Mouse (Mus musculus) cerebellum, postnatal 25 days (tissue): ENCODE data around the gene Snd1.
A peak's percentile ranks its signal among the peaks of the same experiment; 100 is the strongest.

ENCODE experiments used
- DNase-seq, 2 experiments: peaks; one replicate each; pipeline ENCODE4 v3.0.0; 2021; ENCODE audit warnings: mixed read lengths in 2 of 2

Gene Snd1

DNA sequence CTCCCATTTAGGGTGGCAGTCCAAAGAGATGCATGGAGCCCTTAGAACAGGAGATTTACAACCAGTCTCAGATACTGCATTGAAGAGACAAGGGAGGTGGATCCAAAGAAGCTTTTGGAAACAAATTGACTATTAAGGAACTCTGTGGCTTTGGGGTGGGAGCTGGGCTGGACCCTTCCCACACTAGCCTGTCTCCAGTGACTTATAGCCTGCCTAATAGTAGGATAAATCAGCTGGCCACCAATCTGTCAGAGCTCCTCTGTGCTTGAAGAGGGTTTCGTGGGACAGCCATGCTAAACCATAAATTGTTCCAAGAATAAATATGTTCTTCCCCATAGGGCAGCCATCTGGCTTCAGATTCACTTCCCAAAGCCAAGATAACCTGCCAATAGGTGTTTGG, 400.4 kb downstream of the Snd1 start:
- no peak for DNase-seq

DNA sequence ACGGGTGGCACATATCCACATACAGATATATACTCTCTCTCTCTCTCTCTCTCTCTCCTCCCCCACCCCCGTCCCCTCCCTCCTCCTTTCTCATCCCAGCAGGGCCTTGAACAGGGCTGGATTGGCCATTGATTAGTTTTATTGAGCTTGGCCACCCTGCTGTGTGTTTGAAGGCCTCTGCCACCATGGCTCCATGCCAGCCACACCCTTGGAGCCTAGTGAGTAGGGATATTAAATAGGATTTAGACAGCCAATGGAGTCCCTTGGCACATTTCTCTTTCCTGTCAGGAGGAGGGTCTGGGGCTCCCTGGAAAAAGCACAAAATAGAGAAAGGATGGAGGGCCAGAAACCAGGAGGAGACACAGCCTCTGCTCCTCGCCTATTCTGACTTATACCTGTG, 401.6 kb downstream of the Snd1 start:
- peak in 1 of 2 experiments; percentile 51 for DNase-seq

DNA sequence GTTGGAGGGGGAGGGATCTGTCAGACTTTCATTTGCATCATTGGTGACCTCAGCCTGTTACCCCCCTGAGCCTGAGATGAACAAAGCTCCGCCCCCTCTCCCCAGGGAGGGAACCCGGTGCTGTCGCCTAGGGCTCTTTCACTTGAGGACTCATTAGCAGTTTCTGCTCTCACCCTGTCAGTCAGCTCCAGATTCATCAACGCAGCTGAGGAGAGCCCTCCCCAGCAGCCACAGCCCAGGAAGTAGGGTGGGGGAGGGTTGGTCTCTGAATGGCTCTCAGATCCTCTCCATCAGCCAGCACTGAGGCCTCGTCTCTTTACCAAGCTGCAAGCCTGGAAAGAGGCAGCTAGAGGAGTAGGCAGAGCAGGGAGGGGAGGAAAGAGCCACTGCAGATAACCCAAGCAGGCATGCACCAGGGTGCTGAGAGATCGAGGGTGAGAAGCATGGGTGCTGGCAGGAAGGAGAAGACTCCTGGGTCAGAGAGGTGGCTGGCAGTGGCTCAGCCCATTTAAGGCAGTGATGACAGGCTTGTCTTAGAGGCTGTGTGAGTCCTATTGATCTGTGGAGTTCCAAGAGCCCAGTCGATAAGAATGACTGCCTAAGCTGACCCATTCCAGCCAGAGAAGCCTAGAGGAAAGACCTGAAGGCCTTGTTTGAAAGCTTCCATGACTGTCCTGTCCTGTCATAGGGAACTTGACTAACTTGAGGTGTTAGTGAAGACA, 403.2 kb downstream of the Snd1 start:
- no peak for DNase-seq

DNA sequence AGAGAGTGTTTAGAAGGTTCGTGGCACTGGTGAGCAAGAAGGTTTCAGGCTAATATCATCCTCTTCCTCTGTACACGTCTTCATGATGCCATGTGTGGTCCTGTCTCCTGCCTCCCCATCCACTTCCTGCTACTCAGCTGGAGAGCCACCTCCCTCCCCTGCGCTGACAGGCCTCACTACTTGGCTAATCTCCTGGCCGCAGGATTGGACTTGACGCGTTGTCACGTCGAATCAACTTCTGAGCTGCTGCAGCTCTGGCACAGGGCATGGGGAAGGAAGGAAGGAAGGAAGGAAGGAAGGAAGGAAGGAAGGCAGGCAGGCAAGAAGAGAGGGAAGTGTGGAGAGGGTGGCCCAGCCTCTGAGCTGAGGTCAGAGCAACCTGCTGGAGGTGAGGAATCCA, 404.4 kb downstream of the Snd1 start:
- peak in 1 of 2 experiments; percentile 44 for DNase-seq

DNA sequence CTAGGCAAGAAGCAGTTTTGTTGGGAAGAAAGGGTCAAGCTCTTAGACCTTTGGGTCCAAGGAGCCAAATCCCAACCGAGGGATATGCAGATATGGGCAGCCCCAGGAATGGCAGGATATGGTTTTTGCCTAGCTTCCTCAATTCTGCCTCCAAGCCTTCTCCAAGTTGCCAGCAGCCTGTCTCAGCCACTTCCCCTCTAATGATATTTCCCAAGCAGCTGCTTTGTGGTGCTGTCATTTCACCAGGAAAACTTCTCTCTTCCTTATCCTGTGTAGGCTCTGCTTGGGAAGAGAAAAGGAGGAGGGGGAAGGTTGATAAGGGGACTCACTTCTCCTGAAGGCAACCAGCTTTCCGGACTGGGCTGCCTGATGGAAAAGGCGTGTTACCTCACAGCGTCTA, 406.0 kb downstream of the Snd1 start:
- no peak for DNase-seq

DNA sequence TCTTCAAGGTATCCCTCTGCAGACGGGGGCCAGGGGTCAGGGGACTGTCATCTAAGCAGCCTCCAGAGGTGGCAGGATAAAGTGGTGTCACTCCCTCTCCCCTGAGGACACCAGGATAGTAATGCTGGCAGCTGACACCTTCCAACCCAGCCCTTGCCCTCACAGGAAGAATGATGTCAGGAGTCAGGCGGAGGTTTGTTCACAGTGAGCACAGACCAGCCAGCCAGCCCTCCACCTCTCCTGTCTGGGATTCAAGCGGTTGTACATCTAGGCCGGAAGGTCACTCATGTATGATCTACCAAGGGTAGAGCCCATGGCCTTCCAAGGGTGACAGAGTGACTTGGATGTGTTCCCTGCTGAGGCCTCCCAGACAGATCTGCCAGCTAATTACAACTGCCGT, 408.6 kb downstream of the Snd1 start:
- DNase-seq, result no peak

DNA sequence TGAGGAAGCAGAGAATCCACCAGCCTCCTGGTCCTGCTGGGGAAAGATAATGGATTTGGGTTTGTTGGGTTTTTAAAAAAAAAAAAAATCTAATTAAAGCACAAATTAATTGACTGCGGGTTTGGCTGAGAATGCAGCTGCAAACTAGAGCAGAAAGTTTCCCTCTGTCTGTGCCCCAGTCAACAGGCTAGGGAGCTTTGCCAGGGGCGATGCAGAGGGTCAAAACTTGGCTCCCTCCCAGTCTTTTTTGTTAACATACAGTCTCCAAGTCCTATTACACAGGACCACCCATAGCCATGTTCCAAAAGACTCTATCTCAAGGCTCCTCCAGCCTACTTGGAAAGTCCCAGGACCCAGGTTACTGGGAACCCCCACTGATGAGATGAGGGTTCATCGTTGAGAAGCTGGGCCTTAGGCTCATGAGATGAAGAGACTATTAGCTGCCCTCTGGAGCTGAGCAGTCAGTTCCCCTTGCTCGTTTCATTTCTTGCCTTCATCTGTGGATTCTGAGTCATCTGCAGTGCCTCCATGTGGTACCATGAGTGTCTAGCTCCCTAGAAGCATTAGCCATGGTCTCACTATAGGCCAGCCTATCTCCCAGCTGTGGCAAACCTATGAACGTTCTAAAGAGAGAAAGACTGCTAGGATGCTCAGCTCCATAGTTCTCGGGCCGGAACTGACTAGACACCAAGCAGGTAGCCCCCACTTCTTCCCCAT, 411.9 kb downstream of the Snd1 start:
- DNase-seq, result no peak

DNA sequence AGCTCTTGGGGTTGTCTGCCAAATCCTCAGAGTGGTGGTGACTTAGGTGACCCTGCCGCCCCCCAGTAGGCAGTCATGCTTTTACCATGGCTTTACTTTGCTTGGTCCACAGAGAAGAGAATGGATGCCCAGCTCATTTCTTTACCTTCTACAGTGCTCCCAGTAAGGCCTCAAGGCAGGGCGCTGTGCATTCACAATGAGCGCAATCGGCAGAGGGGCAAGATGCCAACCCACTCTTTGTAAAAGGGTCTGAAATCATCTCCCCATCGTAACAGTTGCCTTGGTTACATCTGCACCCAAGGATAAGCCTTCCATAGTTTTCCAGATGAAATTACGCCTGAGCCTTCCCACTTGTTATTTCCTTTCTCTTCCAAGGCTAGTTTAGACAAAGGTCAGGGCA, 415.5 kb downstream of the Snd1 start:
- DNase-seq, result no peak

DNA sequence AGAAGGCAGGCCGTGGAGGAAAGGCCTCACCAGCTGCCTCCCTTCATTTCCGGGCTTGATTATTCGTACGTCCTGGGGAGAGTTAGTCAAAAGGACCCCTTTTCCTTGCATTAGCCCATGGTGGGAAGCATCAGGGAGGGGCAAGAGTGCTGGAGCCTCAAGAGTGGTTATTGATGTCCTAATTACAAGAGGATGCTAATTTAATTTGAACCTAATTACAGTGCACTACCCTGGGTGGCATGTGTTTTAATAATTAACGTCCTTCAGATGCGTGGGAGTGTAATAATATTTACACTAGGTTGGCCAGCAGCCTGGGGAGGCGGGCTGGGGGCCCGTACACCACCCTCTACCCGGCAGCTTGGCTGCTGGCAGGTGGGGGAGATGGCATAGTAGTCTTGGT, 416.5 kb downstream of the Snd1 start:
- DNase-seq, result no peak

DNA sequence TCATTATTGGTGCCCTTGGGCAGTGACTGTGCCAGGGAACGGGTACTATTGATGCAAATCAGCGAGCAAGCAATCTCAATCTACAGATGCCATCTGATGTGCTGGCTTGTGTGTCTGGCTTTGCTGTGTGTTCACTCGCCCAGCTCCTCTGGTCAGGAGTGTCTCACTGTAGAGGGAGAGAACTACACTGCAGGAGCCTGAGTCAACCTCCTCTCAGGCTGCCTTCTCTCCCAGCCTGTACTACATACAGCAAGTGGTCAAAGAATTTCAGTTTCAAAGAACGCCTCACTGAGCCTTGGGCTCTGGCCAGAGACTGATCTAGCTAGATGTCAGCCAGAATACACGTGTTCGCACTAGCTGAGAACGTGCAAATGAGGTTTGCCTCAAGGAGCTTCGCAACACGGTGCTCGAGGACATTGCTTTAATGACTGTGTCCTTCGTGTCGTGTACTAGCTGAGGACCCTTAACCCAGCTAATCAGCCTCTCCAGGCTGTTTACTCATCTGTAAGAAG, 420.1 kb downstream of the Snd1 start:
- no peak for DNase-seq

DNA sequence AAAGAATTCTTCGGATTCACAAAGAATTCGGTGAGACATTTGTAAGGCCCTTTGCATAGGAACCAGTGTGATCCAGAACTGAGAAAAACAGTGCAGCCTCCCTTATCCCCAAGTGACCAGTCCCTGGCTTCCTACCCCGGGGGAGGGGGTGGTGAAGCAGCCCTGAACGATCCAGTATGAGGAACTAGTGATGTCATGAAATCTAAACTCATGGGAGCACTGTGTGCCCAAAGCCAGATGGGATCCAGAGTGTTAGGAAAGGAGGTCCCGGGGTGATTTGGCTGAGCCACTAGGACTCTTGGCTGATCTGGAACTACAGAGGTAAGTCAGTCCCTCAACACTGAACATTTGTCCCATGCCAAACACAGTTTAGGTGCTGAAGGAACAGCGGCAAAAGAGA, 420.8 kb downstream of the Snd1 start:
- DNase-seq, result no peak

DNA sequence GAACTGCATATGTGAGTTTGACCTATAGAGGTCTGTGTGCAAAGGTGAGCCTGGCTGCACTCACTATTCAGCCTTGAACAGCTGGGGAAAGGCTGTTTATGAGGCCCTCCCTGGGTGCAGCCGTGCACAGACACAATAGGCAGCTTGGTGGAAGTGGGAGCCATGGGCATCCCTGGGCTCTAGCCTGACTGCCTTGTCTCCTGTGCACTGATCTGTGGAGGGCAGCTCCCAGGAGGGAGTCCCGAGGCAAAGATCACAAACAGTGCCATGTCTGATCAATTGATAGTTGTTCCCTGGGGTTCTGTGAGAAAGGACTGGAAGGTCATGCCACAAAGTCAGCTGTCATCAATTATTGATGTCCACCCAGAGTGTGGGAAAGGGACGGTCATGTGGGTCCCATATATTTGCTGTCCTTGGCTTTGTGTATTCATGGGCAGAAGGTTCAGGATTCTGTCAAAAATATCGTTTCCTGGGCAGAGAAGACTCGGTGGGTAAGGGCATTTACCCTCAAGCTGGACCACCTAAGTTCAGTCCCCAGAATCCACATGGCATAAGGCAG, 421.9 kb downstream of the Snd1 start:
- no peak for DNase-seq

DNA sequence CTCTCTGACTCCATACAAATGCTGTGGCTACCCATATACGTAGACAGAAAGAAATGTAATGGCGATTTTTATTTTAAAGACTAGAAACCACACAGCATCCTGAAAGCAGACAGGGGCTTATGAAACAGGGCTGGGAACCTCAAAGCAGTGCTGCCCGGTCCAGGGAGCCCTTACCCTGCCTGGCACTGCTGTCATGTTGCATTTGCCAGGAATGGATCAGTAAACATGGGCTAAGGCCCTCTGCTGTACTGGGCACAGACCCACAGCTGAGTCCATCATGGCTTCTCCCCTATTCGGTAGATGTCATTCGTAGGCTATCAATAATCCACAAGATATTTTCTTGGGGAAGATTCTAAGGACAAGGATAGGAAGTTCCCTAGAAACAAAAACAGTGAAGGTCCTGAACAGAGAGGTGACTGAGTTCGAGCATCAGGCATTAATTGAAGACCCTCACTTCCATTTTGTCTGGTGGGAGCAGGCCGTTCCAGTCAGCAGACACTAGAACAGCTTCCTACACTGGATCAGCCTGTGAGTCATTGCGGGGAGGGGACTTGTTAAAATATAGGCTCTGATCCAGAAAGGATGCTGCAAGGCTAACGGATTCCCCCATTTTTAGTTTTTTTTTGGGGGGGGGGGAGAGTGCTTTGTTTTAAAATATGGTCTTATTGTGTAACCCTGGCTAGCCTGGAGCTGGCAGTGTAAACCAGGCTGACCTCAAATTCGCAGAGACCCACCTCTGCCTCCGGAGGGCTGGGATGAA, 422.6 kb downstream of the Snd1 start:
- no peak for DNase-seq

DNA sequence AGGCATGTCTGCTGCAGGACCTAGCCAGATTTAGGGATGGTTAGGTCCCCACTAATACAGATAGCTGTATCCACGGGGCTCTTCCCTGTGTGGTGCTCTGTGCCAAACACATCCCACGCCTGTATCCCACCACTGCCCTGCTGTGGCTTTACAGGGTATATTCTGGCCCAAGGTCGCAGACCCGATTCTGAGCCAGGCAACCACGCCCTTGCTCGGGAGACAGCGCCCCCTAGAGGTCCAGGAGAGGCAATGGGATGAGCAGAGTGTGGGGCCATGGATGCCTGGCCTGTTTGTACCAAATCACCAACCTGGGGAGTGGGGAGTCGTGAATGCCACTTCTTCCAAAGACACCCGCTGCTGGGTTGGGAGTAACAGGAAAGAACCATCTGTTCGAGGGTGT, 423.9 kb downstream of the Snd1 start:
- peak; percentile 63 to 71 for DNase-seq

DNA sequence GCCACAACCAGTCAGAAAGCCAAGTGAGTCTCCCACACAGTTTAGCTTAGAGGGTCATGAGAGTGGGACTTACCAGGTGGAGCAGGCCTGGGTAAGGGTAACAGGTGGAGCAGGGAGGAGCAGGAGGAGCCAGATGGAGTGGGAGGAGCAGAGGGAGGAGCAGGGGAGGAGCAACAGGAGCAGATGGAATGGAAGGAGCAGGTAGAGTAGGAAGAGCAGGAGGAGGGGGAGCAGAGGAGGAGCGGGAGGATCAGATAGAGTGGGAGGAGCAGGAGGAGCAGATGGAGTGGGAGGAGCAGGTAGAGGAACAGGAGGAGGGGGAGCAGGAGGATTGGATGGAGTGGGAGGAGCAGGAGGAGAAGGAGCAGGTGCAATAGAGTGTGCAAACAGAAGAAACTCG, 427.6 kb downstream of the Snd1 start:
- peak in 1 of 2 experiments; percentile 24 for DNase-seq

DNA sequence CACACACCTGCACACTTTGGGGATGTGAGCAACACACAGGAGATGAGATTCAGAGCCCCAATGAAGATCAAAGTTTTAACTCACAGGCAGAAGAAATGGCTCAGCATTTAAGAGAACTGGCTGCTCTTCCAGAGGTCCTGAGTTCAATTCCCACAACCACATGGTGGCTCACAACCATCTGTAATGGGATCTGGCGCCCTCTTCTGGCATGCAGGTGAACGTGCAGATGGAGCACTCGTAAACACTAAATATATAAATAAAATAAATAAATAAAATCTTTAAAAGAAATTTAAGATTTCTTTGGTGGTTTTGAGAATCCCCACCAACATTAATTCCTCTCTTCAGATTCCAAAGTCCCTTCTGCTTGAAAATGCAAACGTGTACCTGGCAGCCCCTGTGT, 429.5 kb downstream of the Snd1 start:
- DNase-seq, result no peak

DNA sequence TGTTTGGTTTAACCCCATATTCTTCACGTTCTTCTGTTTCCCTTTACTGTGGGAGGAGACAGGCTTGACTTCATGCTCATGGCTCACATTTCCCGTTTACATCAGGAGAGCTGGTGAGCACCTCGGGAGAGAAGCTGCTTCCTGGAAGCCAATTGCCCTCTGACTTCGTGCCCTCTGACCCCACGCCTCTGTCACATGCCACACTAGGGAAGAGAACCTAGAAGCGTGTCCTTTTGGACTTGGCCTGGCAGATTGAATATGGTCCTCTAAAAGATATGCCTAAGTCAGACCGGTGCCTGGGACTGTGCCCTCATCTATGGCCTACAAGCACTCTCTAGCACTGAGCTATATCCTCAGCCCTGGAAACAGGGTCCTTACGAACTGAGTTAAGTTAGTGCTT, 430.4 kb downstream of the Snd1 start:
- DNase-seq, result no peak

DNA sequence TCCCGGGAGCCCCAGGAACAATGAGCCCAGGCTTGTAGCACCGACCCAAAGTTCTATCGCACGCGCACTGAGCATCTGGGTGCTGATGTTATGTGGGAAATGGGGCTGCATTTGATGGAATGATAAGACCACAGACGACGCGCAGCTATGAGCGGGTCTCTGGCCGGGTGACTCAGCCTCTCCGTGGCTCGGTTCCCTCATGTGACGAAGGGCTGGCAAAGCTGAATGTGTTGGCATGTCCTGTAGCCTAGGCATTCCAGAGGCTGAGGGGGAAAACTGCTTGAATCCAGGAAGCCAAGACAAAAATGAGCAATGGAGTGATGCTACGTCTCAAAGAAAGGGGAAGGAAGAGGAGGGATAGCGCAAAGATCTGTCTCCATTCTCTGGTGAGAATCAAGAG, 434.9 kb downstream of the Snd1 start:
- DNase-seq, result peak in 1 of 2 experiments; percentile 68

DNA sequence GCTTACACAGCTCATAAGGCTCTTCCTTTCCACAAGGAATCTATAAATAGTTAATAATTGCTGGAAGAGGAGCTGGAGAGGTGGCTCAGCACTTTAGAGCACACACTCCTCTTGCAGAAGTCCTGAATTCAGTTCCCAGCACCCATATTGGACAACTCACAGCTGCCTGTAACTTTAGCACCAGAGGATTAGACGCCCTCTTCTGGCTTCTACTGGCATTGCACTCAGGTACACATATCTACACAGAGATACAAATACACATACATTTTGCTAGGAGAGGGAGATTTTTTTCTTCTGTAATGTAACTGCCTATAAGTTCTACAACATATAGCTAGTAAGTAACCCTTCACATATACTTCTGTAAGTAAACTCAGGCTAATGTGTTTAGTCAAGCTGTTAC, 440.0 kb downstream of the Snd1 start:
- DNase-seq, result no peak

DNA sequence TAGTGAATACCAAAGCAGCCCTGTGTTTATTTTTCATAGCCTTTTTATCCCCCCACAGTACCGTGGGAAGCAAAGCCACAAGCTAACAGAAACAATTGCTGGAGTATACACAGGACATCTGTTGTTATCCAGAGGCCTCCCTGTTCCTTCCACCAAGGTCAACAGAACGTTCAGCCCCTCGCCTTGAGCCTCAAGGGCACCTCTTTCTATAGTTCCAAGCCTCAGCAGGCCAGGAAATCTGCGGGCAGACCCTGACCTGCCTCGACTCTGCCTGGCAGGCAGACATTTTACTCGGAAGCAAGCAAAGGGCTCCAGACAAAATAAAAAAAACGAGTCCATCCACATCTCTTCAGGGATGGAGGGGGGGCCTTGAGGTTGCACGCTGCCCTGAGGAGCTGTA, 441.7 kb downstream of the Snd1 start:
- no peak for DNase-seq

DNA sequence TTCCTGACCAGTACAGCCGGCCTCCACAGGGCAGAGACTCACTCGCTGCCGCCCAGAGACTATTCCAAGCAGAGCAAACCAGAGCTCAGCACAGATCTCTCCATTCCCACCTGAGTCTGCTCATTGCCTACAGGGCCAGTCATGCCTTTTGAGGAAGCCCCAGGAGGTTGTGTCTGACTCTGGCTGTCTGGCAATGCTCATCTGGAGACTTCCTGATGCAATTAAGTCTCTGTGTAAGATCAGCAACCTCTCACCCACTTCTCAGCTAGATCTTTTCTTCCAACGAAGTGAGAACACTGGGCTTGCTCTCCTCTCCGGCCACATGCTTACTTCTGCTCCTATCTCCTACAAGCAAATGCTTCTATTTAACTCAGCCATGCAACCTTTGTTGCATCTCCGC, 444.4 kb downstream of the Snd1 start:
- DNase-seq, result no peak

DNA sequence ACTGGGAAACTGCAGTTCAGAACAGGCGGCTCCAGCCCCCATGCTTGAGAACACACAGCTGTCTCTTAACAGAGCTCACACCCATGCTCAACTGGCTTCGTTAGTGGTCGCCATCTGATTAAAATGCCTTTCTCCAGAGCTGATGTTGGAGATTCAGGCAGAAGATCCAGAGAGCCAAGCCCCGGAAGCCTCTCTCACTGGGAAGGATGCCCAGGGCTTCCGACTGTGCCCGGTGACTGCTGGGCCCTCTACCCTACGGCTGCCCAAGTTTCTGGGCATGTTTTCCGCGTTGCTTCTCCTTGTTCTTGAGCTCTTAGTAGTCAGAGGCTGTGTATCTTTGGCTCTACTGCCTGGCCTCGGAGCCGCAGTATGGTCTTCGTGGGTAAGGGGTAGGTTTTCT, 447.4 kb downstream of the Snd1 start:
- peak in 1 of 2 experiments; percentile 48 for DNase-seq

DNA sequence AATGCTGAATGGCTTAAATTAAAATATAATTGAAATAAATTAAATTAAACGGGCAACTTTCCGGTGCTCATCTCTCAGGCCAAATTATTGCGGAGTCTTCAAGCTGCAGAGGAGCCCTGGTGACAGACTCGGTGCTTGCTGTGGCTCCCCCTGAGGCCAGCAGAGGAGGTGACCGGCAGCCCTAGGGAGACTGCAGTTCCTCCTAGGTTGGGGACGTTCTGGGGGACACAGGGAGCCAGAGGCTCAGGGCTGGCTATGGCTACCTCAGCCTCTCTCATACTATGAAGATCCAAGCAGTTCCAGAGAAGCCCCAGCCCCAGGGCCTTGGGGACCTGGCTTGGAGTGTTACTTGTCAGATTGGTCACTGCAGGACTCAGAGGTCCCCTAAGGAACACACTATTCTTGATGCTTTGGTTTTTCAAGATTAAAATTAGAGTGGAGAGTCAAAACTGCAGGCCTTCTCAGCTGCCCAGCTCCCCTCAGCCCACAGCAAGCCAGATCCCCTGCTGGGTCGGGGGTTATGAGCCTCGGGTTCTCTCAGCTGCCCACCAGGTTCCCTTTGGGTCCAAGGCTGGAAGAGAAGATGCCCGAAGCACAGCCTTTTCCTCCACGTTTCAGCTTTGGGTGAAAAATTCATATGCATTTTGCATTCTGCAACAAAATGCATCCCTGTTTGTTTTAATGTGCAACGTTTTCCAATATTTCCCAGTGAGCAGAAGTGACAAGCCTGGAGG, 448.3 kb downstream of the Snd1 start:
- DNase-seq, result peak in 1 of 2 experiments; percentile 35
